Mouse (Mus musculus): ENCODE results near the gene Rbbp5.

GRCm38 (mm10) chr1:132512106-132512505 lies 34.9 kb downstream of the Rbbp5 start:
- TF ChIP-seq POLR2A (IDR thresholded peaks at IDR 0.05; ENCODE audit: low read depth, low read length) (no peak), CTCF (IDR thresholded peaks at IDR 0.05; ENCODE audit: borderline replicate concordance, insufficient read depth, low read length) (no peak)
